Mouse (Mus musculus) hematopoietic stem cell, adult 5-6 weeks (primary cell): Measurements from ENCODE around the gene Olfr1357. TPM values are rescaled to one million over a fixed set of nuclear protein-coding genes. Genes with fewer than 3 reads are reported as not detected.
"Not testable (repeated sequence)": the region's sequence is repeated elsewhere in the genome, so short reads cannot be mapped to it uniquely, and the experiment has no call there.

Experiments
- ATAC-seq, 2 experiments: fragments of 125-278 bp in 1 of 2; replicated peaks in 1 of 2; 2 replicates each; pipeline ENCODE4 v1.8.0; 2016 to 2017; ENCODE audit warnings: inconsistent platforms in 2 of 2, mild to moderate bottlenecking in 2 of 2, moderate number of reproducible peaks in 2 of 2, low read depth in 1 of 2, moderate TSS enrichment in 1 of 2; ENCODE audit not compliant: low FRiP score in 2 of 2, poor library complexity in 2 of 2, severe bottlenecking in 2 of 2, insufficient read depth in 1 of 2, low TSS enrichment in 1 of 2
- total RNA-seq: library from RNA; stranded (forward); fragments of 172-1452, 232-1000 nt; gene quantifications from 2 replicates; pipeline ENCODE4 v1.2.3, GENCODE M21; 2017

Gene Olfr1357
- not detected in 2 replicates for total RNA-seq

- no peak for ATAC-seq
Observed at GRCm38 (mm10) chr10:78617974-78618373, at the start of gene Olfr1357. Gene Olfr1357, minus strand, starts transcription at chr10:78618074.

GRCm38 (mm10) chr10:78666696-78667095 lies 48.8 kb upstream of the Olfr1357 start:
- not testable (repeated sequence) for ATAC-seq

GRCm38 (mm10) chr10:78664546-78664945 lies 46.7 kb upstream of the Olfr1357 start:
- ATAC-seq, result no peak

- no peak for ATAC-seq
Observed at GRCm38 (mm10) chr10:78661198-78661597, 43.3 kb upstream of the Olfr1357 start.

- ATAC-seq, result peak; percentile 58 to 71; a peak in 3 of 4 replicates
Observed at GRCm38 (mm10) chr10:78632311-78632710, 14.4 kb upstream of the Olfr1357 start.

- no peak for ATAC-seq
Observed at GRCm38 (mm10) chr10:78630194-78630593, 12.3 kb upstream of the Olfr1357 start.

GRCm38 (mm10) chr10:78623143-78623542 lies 5.3 kb upstream of the Olfr1357 start:
- not testable (repeated sequence) for ATAC-seq

GRCm38 (mm10) chr10:78607602-78608001 lies 10.3 kb downstream of the Olfr1357 start:
- ATAC-seq, result no peak

- peak; percentile 78 to 81; a peak in 3 of 4 replicates for ATAC-seq
Observed at GRCm38 (mm10) chr10:78605080-78605479, 12.8 kb downstream of the Olfr1357 start.

GRCm38 (mm10) chr10:78599865-78600264 lies 18.0 kb downstream of the Olfr1357 start:
- no peak for ATAC-seq

GRCm38 (mm10) chr10:78594566-78594965 lies 23.3 kb downstream of the Olfr1357 start:
- no peak for ATAC-seq

- ATAC-seq, result no peak
Observed at GRCm38 (mm10) chr10:78594157-78594556, 23.7 kb downstream of the Olfr1357 start.

GRCm38 (mm10) chr10:78593736-78594135 lies 24.1 kb downstream of the Olfr1357 start:
- no peak for ATAC-seq

GRCm38 (mm10) chr10:78592856-78593379 lies 25.0 kb downstream of the Olfr1357 start:
- no peak for ATAC-seq

GRCm38 (mm10) chr10:78591406-78592328 lies 26.2 kb downstream of the Olfr1357 start, which contains the start of gene Syde1:
Gene Syde1, minus strand, starts transcription at chr10:78591964.
- ATAC-seq, result peak; percentile 54

- peak in 1 of 2 experiments; percentile 63; a peak in 2 of 4 replicates for ATAC-seq
Observed at GRCm38 (mm10) chr10:78590744-78591143, 27.1 kb downstream of the Olfr1357 start.

- no peak for ATAC-seq
Observed at GRCm38 (mm10) chr10:78589901-78590300, 28.0 kb downstream of the Olfr1357 start.

- ATAC-seq, result no peak
Observed at GRCm38 (mm10) chr10:78589291-78589690, 28.6 kb downstream of the Olfr1357 start.
